ENCODE assay signal across 12 mouse cellular contexts in the genomic region with DNA sequence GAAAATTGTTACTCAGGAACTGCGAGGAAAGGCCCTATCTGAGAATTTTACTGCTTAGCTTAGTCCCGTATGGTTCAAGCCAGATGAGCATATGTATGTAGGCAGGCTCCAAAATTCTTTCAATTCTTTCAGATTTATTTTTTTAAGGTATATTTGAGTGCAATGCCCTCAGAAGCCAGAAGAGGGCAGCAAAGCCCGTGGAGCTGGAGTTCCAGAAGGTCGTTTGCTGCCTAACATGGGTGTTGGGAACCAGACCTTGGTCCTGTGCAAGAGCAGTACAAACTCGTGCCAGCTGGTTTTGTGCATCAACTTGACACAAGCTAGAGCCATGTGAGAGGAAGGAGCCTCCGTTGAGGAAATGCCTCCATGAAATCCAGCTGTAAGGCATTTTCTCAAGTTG. TPM values are rescaled to one million over a fixed set of nuclear protein-coding genes. Genes with fewer than 3 reads are reported as not detected.
DNase-seq lines count a peak whose midpoint lies in the region; ATAC-seq and TF ChIP-seq lines count a peak whose summit lies in the region.
"Had no signal": no experiment of that assay in that cellular context is flagged by ENCODE, and none has a peak within 500 bp of the region (broad histone marks: within the 10 kb centered on the region; RNA-seq: fewer than 3 reads in every experiment).

No protein-coding gene starts in this region.

- H3K4me1 ChIP-seq in E14TG2a.4 (replicated peaks; ENCODE audit: low read depth, low read length) = no peaks in the 10 kb centered on the region
- H3K4me1 ChIP-seq in forebrain, embryonic 15.5 days = no peaks in the 10 kb centered on the region
- H3K4me1 ChIP-seq: embryonic facial prominence, embryonic 12.5 days; hindbrain, embryonic 12.5 days had no signal

- DNase-seq in left cerebral cortex, adult 2 months (ENCODE audit: extremely low spot score in 1 of 2, low spot score in 2 of 2) = no peak
- no peak for DNase-seq in left cerebral cortex, adult 11 months (ENCODE audit: low spot score)
- DNase-seq in A20 (ENCODE audit: low read depth, low spot score) = peak; percentile 33
- DNase-seq in forelimb bud, embryonic 11.5 days (ENCODE audit: low read depth, low spot score) = peak; percentile 0
- DNase-seq in heart, adult 9 months (ENCODE audit: low spot score in 2 of 2) = no peak
- DNase-seq: adrenal gland, postnatal 25 days; layer of hippocampus, postnatal 36 days had no signal

- no peak overlapping the region for H3K9ac ChIP-seq in forebrain, embryonic 15.5 days (replicated peaks)
- H3K9ac ChIP-seq: embryonic facial prominence, embryonic 12.5 days; hindbrain, embryonic 12.5 days had no signal

- H3K27me3 ChIP-seq in E14TG2a.4 (ENCODE audit: insufficient read depth, low read length) = no peaks in the 10 kb centered on the region
- no peaks in the 10 kb centered on the region for H3K27me3 ChIP-seq in forebrain, embryonic 15.5 days
- H3K27me3 ChIP-seq: embryonic facial prominence, embryonic 12.5 days; hindbrain, embryonic 12.5 days had no signal

- H3K36me3 ChIP-seq in E14TG2a.4 (ENCODE audit: insufficient read depth, low read length) = no peaks in the 10 kb centered on the region
- no peaks in the 10 kb centered on the region for H3K36me3 ChIP-seq in forebrain, embryonic 15.5 days
- H3K36me3 ChIP-seq: embryonic facial prominence, embryonic 12.5 days; hindbrain, embryonic 12.5 days had no signal

- no peak overlapping the region for H3K27ac ChIP-seq in left cerebral cortex, adult 2 months
- no peak overlapping the region for H3K27ac ChIP-seq in forebrain, embryonic 15.5 days (replicated peaks)
- H3K27ac ChIP-seq: embryonic facial prominence, embryonic 12.5 days; hindbrain, embryonic 12.5 days had no signal

- no peak overlapping the region for H3K4me3 ChIP-seq in left cerebral cortex, adult 2 months
- no peak overlapping the region for H3K4me3 ChIP-seq in E14TG2a.4 (replicated peaks; ENCODE audit: low read length)
- no peak overlapping the region for H3K4me3 ChIP-seq in forebrain, embryonic 15.5 days
- H3K4me3 ChIP-seq: embryonic facial prominence, embryonic 12.5 days; hindbrain, embryonic 12.5 days had no signal

- no peaks in the 10 kb centered on the region for H3K9me3 ChIP-seq in E14TG2a.4 (ENCODE audit: low read length)
- H3K9me3 ChIP-seq in forebrain, embryonic 15.5 days = no peaks in the 10 kb centered on the region
- H3K9me3 ChIP-seq: embryonic facial prominence, embryonic 12.5 days; hindbrain, embryonic 12.5 days had no signal

- intact Hi-C loops in left cerebral cortex, adult 2 months (cut with DNase I) = no loop called here

- WGBS in forebrain, embryonic 15.5 days = 54% methylated on average over 6 of the region's 6 CpGs

- no peak overlapping the region for H3K4me2 ChIP-seq in forebrain, embryonic 15.5 days (replicated peaks)
- H3K4me2 ChIP-seq: embryonic facial prominence, embryonic 12.5 days; hindbrain, embryonic 12.5 days had no signal

- peak; percentile 52 for TF ChIP-seq CTCF in left cerebral cortex, adult 2 months (IDR thresholded peaks at IDR 0.05)
- TF ChIP-seq CTCF in E14TG2a.4 (conservative IDR thresholded peaks at IDR 0.05; ENCODE audit: low read length) = peak; percentile 51

- ATAC-seq in forebrain, embryonic 15.5 days (replicated peaks) = no peak

RNA-seq across cellular contexts. Expression of a gene that starts 11.6 kb away (rescaled TPM):
- total RNA-seq in left cerebral cortex, adult 2 months (2021) = 10 to 100 TPM; 72.3 to 73.6 TPM
- polyA plus RNA-seq in forebrain, embryonic 15.5 days (2015; fragmentation: Nextera tagmentation; extraction: Ambion mirVana) = 17.2 and 17.7 TPM in 2 replicates
- total RNA-seq: megakaryocyte-erythroid progenitor cell, adult 5-6 weeks had no signal

Comparison
In these comparisons a context has a peak if more than half of its experiments do, and no peak if none do; other contexts are left out.
1. DNase-seq: peak in A20 (single experiment) and forelimb bud, embryonic 11.5 days (single experiment); none in left cerebral cortex, adult 2 months (0 of 2), left cerebral cortex, adult 11 months (single experiment) and heart, adult 9 months (0 of 2).